Mouse (Mus musculus) embryonic facial prominence, embryonic 14.5 days (tissue): ENCODE measurements around the gene Cnr1. TPM values are rescaled to one million over a fixed set of nuclear protein-coding genes. Genes with fewer than 3 reads are reported as not detected.

ENCODE experiments used
- ATAC-seq: fragments of 200-750 bp; cut with Nextera tagmentation; 2 replicates; pipeline ENCODE4 v1.8.0; 2017; ENCODE audit warnings: low read depth, moderate number of reproducible peaks, moderate TSS enrichment
- DNase-seq: peaks from one replicate; pipeline ENCODE4 v3.0.0-alpha.2; 2015; ENCODE audit warnings: low spot score
- H3K27ac ChIP-seq: fragments of 300-500 bp; sonication (generic); replicated peaks from 2 replicates; pipeline ENCODE4 v1.5.1; 2014; ENCODE audit warnings: low read depth, mild to moderate bottlenecking, low read length, moderate library complexity
- H3K27me3 ChIP-seq: fragments of 300-500 bp; sonication (generic); replicated peaks from 2 replicates; pipeline ENCODE4 v1.6.1; 2014; ENCODE audit warnings: low read length; ENCODE audit not compliant: control insufficient read depth, insufficient read depth
- H3K36me3 ChIP-seq: fragments of 300-500 bp; sonication (generic); 2 replicates; pipeline ENCODE4 v1.6.1; 2014; ENCODE audit warnings: low read length, mixed read lengths; ENCODE audit not compliant: control insufficient read depth, insufficient read depth
- H3K4me1 ChIP-seq: fragments of 300-500 bp; sonication (generic); 2 replicates; pipeline ENCODE4 v1.6.1; 2014; ENCODE audit warnings: antibody characterized with exemption, low read length; ENCODE audit not compliant: control insufficient read depth, insufficient read depth
- H3K4me2 ChIP-seq: fragments of 300-500 bp; sonication (generic); 2 replicates; pipeline ENCODE4 v1.6.1; 2014; ENCODE audit warnings: low read depth, mild to moderate bottlenecking, low read length, moderate library complexity, mixed read lengths
- H3K4me3 ChIP-seq: fragments of 300-500 bp; sonication (generic); 2 replicates; pipeline ENCODE4 v1.5.1; 2014; ENCODE audit warnings: low read depth, mild to moderate bottlenecking, low read length
- H3K9ac ChIP-seq: fragments of 300-500 bp; sonication (generic); 2 replicates; pipeline ENCODE4 v1.6.1; 2014; ENCODE audit warnings: low read depth, mild to moderate bottlenecking, low read length, moderate library complexity, mixed read lengths
- H3K9me3 ChIP-seq: fragments of 300-500 bp; sonication (generic); 2 replicates; pipeline ENCODE4 v1.6.1; 2016; ENCODE audit warnings: low read length; ENCODE audit not compliant: control insufficient read depth
- WGBS: fragments of 180-500 bp; shearing (Covaris S2); extraction: QIAGEN DNeasy Blood & Tissue Kit; methylation state at CpG from one replicate; pipeline ENCODE4 v1.1.7; 2014; 5-methylcytosine and 5-hydroxymethylcytosine counted together
- polyA plus RNA-seq: library from polyadenylated mRNA; unstranded; fragments of >200 nt; fragmentation: Nextera tagmentation; extraction: Ambion mirVana; gene quantifications from 2 replicates; pipeline ENCODE4 v1.2.1, GENCODE M21; 2014

The Cnr1 gene
- 6.4 and 7.9 TPM in 2 replicates for polyA plus RNA-seq

DNA sequence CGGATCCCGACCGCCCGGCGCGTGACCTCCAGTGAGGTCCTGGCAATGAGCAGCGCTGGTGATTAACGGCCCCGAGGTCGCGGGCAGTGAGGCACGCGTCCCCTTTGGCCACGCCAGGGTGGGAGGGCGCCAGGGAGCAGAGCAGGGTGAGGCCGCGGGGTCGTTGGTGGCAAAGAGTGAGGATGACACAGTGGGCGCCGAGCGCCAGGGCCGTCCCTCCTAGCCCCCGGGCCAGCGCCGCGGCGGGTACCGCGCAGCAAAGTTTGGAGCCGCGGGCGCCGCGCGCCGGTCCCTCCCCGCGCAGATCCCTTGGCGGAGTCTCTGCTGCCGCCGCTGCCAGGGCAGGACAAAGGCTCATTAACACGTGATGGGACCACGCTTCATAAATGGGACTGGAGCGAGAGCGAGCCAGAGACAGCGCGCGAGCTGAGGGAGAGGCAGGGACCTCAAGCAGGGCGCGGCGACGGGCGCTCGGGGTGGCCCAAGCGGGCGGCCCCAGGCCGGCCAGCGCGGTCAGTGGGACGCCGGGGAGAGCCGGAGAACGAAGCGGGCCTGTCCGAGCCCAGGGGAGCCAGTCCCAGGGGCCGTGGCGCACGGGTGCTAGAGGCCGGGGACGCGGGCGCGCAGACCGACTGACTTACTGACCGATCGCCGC lies at the start of gene Cnr1:
TSS of gene Cnr1 (plus strand) at position 360 of the 655 bp plus-strand sequence.
- peak; percentile 81 for DNase-seq
- Histone ChIP-seq H3K36me3 (no peaks in the 10 kb centered on the region), H3K9me3 (no peaks in the 10 kb centered on the region), H3K9ac (peak within 1 kb of the TSS; percentile 78), H3K4me1 (peaks cover 7% of the 10 kb centered on the region; the same call in 1 of the 2 replicates), H3K27me3 (peaks cover 6% of the 10 kb centered on the region), H3K4me3 (peak within 1 kb of the TSS; percentile 71), H3K27ac (peak within 1 kb of the TSS; percentile 65), H3K4me2 (peak within 1 kb of the TSS; percentile 97)
- peak; percentile 84 for ATAC-seq
- 0% methylated on average over 18 of the region's 77 CpGs for WGBS

DNA sequence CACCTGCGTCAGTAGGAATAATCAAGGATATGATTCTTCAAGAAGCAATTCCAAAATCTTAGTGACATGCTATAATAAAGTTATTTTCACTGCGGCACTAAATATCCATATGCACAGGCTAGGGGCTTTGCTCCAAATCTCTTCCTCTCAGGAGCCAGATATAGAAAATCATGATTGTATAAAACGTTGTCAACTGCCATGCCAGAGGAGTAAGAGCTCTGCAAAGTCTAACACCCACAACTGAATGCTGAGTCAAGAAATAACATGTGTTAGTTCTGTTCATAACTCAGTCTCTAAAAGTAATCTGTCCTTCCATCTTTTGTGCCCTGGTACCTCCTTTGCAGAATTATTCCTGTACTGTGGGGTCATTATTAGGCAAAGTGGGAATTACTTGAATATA lies 44.4 kb upstream of the Cnr1 start:
- H3K27me3 ChIP-seq: no peaks in the 10 kb centered on the region
- DNase-seq (no peak), ATAC-seq (no peak)
- no peak overlapping the region for H3K4me3 ChIP-seq
- H3K4me2 ChIP-seq: no peak overlapping the region
- no peak overlapping the region for H3K9ac ChIP-seq
- WGBS: 87% methylated on average over 3 of the region's 3 CpGs
- H3K4me1 ChIP-seq: no peaks in the 10 kb centered on the region
- no peaks in the 10 kb centered on the region for H3K36me3 ChIP-seq
- H3K9me3 ChIP-seq: peaks cover 7% of the 10 kb centered on the region; the same call in 1 of the 2 replicates
- H3K27ac ChIP-seq: no peak overlapping the region

GRCm38 (mm10) chr4:33886026-33886425 lies 38.4 kb upstream of the Cnr1 start:
- Histone ChIP-seq H3K4me1 (no peaks in the 10 kb centered on the region), H3K27ac (no peak overlapping the region), H3K9ac (no peak overlapping the region), H3K36me3 (no peaks in the 10 kb centered on the region), H3K4me3 (no peak overlapping the region), H3K27me3 (no peaks in the 10 kb centered on the region), H3K4me2 (no peak overlapping the region), H3K9me3 (peaks cover 7% of the 10 kb centered on the region; the same call in 1 of the 2 replicates)
- DNase-seq: no peak
- no peak for ATAC-seq
- WGBS: 75% methylated on average over 3 of the region's 3 CpGs

GRCm38 (mm10) chr4:33889976-33890375 lies 34.4 kb upstream of the Cnr1 start:
- ATAC-seq (no peak), DNase-seq (no peak)
- no peak overlapping the region for H3K9ac ChIP-seq
- no peaks in the 10 kb centered on the region for H3K27me3 ChIP-seq
- no peak overlapping the region for H3K4me2 ChIP-seq
- WGBS: 80% methylated on average over 2 of the region's 2 CpGs
- no peak overlapping the region for H3K27ac ChIP-seq
- H3K9me3 ChIP-seq: no peaks in the 10 kb centered on the region
- no peak overlapping the region for H3K4me3 ChIP-seq
- H3K4me1 ChIP-seq: no peaks in the 10 kb centered on the region
- no peaks in the 10 kb centered on the region for H3K36me3 ChIP-seq

DNA sequence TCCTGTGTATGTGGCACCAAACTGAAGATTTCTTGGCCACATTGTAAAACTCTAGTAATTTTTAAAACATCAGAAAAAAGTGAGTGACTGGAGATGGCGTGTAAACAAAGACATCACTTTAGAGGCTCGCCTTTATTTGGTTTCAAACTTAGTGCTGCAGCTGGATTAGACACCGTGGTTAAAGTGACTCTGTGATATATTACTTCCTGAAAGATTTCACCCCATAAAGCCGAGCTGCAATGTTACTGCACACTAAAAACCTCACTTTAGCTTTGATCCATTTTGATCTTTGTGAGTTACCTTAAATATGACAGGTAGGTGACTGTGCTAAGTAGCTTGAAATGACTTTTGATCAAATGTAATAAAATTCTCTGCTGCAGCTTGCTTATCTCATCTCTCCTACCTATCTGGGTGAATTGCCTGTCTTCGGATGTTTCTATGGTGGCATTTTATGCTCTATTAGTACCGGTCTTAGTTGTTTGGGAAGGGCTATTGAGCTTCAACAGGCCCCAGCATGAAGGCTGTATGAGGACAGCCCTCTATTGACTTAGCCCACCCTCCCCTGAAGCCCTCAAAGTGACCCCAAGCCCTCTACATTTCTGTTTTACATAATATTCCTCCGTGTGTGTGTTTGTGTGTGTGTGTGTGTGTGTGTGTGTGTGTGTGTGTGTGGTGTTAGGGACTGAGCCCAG lies 32.1 kb upstream of the Cnr1 start:
- ATAC-seq (no peak), DNase-seq (no peak)
- 63% methylated on average over 7 of the region's 7 CpGs for WGBS
- Histone ChIP-seq H3K4me3 (no peak overlapping the region), H3K9me3 (no peaks in the 10 kb centered on the region), H3K4me2 (no peak overlapping the region), H3K9ac (no peak overlapping the region), H3K27ac (no peak overlapping the region), H3K4me1 (no peaks in the 10 kb centered on the region), H3K27me3 (no peaks in the 10 kb centered on the region), H3K36me3 (no peaks in the 10 kb centered on the region)

GRCm38 (mm10) chr4:33893841-33894240 lies 30.6 kb upstream of the Cnr1 start:
- ATAC-seq: no peak
- no peaks in the 10 kb centered on the region for H3K36me3 ChIP-seq
- no peak overlapping the region for H3K27ac ChIP-seq
- H3K9me3 ChIP-seq: no peaks in the 10 kb centered on the region
- H3K4me2 ChIP-seq: no peak overlapping the region
- DNase-seq: no peak
- H3K4me3 ChIP-seq: no peak overlapping the region
- H3K4me1 ChIP-seq: no peaks in the 10 kb centered on the region
- no peak overlapping the region for H3K9ac ChIP-seq
- no peaks in the 10 kb centered on the region for H3K27me3 ChIP-seq
- 81% methylated on average over 7 of the region's 7 CpGs for WGBS

- WGBS: 68% methylated on average over 8 of the region's 8 CpGs
- no peak overlapping the region for H3K27ac ChIP-seq
These were observed 29.3 kb upstream of the Cnr1 start for GRCm38 (mm10) chr4:33895046-33895445.

GRCm38 (mm10) chr4:33895491-33895890 lies 28.9 kb upstream of the Cnr1 start:
- H3K4me1 ChIP-seq: no peaks in the 10 kb centered on the region
- H3K36me3 ChIP-seq: no peaks in the 10 kb centered on the region
- H3K27me3 ChIP-seq: no peaks in the 10 kb centered on the region
- no peak overlapping the region for H3K9ac ChIP-seq
- no peak overlapping the region for H3K27ac ChIP-seq
- WGBS: 79% methylated on average over 2 of the region's 2 CpGs
- H3K4me3 ChIP-seq: no peak overlapping the region
- no peak for ATAC-seq
- no peaks in the 10 kb centered on the region for H3K9me3 ChIP-seq
- H3K4me2 ChIP-seq: no peak overlapping the region
- no peak for DNase-seq

More at GRCm38 (mm10) chr4:33895046-33895445, 29.3 kb upstream of the Cnr1 start:
- Histone ChIP-seq H3K9me3 (no peaks in the 10 kb centered on the region), H3K4me3 (no peak overlapping the region), H3K4me1 (no peaks in the 10 kb centered on the region), H3K27me3 (no peaks in the 10 kb centered on the region), H3K9ac (no peak overlapping the region), H3K36me3 (no peaks in the 10 kb centered on the region), H3K4me2 (no peak overlapping the region)
- no peak for DNase-seq
- no peak for ATAC-seq
